Mouse (Mus musculus): ENCODE measurements around the gene Ghsr.

The Ghsr gene

DNA sequence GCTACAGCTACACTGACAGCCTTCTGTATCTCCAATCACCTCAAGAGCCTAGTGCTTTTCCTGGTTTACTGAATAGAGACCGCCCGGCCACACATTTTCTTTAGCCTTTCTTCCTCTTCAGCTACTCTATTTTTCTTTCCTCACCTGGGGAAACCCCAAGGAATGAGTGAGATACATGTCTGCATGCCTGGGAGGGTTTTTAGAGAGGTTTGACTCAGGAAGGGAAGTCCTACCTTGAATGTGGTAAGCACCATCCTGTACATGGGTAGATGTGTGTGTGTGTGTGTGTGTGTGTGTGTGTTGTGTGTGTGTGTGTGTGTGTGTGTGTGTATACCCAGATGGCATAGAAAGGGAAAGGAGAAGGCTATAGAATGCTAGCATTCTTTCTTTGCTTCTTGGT is 40.1 kb downstream of the Ghsr start:
- DNase-seq (ENCODE audit: low spot score in 2 of 2) = no peak

- no peak for DNase-seq (ENCODE audit: low spot score in 2 of 2)
These were observed 42.4 kb downstream of the Ghsr start for GRCm38 (mm10) chr3:27413566-27413965.

GRCm38 (mm10) chr3:27416786-27417185 is 45.6 kb downstream of the Ghsr start:
- no peak for DNase-seq (ENCODE audit: low spot score in 2 of 2)

GRCm38 (mm10) chr3:27418602-27419001 is 47.5 kb downstream of the Ghsr start:
- no peak for DNase-seq (ENCODE audit: low spot score in 2 of 2)

GRCm38 (mm10) chr3:27421980-27422379 is 50.8 kb downstream of the Ghsr start:
- no peak for DNase-seq (ENCODE audit: low spot score in 2 of 2)

GRCm38 (mm10) chr3:27422521-27422920 is 51.4 kb downstream of the Ghsr start:
- no peak for DNase-seq (ENCODE audit: low spot score in 2 of 2)

- DNase-seq (ENCODE audit: low spot score in 2 of 2) = no peak
These were observed 53.0 kb downstream of the Ghsr start for GRCm38 (mm10) chr3:27424049-27424667.

DNA sequence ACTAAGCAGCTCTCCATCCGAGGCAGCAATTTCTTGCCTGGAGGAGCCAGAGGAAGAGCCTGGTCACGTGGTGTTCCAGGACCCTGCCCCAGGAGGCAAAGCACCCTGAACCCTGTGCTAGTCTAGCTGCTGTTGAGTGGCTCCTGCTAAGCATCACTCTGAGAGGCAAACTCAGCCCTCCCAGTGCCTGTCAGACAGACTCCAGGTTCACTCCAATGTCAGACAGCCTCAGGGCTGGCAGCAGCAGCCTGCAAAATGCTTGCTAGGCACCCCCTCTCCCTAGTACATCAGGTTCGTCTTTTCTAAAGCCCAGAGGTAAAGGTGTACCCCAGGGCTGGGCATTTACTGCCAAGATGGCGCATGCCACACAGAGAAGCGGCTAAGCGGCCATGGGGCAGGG is 56.3 kb downstream of the Ghsr start:
- DNase-seq (ENCODE audit: low spot score in 2 of 2) = no peak
